15 mouse cellular contexts compared by ENCODE assay signal in the genomic region with DNA sequence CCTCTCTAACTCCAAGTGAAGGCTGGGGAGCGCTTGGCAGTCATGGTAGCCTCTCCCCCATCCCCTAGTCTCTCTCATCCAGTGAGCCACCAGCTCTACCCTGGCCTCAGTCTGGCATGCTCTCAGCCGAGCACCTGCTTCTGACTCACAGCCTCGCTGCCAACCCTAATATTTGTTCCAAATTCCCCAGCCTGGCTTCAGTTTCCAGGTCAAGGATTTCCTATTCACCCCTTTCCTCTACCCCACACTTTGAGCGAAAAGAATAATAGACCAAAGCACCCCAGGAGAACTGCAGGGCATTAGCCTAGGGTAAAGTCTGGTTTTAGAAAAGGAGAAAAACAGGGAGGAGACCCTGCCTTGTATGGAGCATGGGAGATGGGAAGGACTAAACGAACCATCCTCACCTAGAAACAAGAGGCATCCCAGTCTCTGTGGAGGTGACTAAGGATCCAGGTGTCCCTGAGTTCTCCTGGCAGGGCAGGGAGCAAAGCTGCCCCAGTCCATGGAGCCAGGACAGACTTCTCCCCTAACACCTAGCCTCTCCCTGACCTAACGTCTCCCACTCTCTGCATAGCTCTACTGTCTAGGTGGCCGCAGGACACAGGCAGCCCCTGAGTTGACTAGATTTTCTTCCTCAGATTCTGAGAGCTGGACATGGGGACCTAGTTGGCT.
DNase-seq lines count a peak whose midpoint lies in the region; ATAC-seq and TF ChIP-seq lines count a peak whose summit lies in the region.
"Had no signal": no experiment of that assay in that cellular context is flagged by ENCODE, and none has a peak within 500 bp of the region (broad histone marks: within the 10 kb centered on the region; RNA-seq: fewer than 3 reads in every experiment).

No protein-coding gene starts in this region.

- no peaks in the 10 kb centered on the region for H3K36me3 ChIP-seq in hindbrain, embryonic 16.5 days (ENCODE audit: control insufficient read depth, insufficient read depth, low read length)
- no peaks in the 10 kb centered on the region for H3K36me3 ChIP-seq in hindbrain, embryonic 11.5 days (ENCODE audit: control insufficient read depth, insufficient read depth, low read length)
- no peaks in the 10 kb centered on the region for H3K36me3 ChIP-seq in C2C12 (ENCODE audit: control insufficient read depth, insufficient read depth)
- no peaks in the 10 kb centered on the region for H3K36me3 ChIP-seq in liver, embryonic 12.5 days
- H3K36me3 ChIP-seq: midbrain, embryonic 15.5 days had no signal

- peaks cover 44% of the 10 kb centered on the region for H3K79me2 ChIP-seq in C2C12 (ENCODE audit: control insufficient read depth, insufficient read depth)

- H3K4me3 ChIP-seq in hindbrain, embryonic 16.5 days (ENCODE audit: low read length), result no peak overlapping the region
- no peak overlapping the region for H3K4me3 ChIP-seq in hindbrain, embryonic 11.5 days (ENCODE audit: low read depth, low read length)
- H3K4me3 ChIP-seq in C2C12 (ENCODE audit: insufficient read depth, poor library complexity, severe bottlenecking), result no peak overlapping the region
- H3K4me3 ChIP-seq in liver, embryonic 12.5 days, result no peak overlapping the region
- H3K4me3 ChIP-seq: left cerebral cortex, adult 2 months; midbrain, embryonic 15.5 days had no signal

- no peak overlapping the region for H3K9ac ChIP-seq in hindbrain, embryonic 16.5 days (ENCODE audit: low read depth, low read length)
- H3K9ac ChIP-seq in hindbrain, embryonic 11.5 days (ENCODE audit: low read depth, low read length), result no peak overlapping the region
- H3K9ac ChIP-seq in liver, embryonic 12.5 days, result no peak overlapping the region
- H3K9ac ChIP-seq: forebrain, postnatal 0 days; midbrain, embryonic 15.5 days had no signal

- H3K27ac ChIP-seq in hindbrain, embryonic 16.5 days (ENCODE audit: low read depth, low read length), result no peak overlapping the region
- no peak overlapping the region for H3K27ac ChIP-seq in hindbrain, embryonic 11.5 days (ENCODE audit: low read depth, low read length)
- no peak overlapping the region for H3K27ac ChIP-seq in liver, embryonic 12.5 days
- H3K27ac ChIP-seq: left cerebral cortex, adult 2 months; midbrain, embryonic 15.5 days had no signal

- 62% methylated on average over 7 of the region's 7 CpGs for WGBS in hindbrain, embryonic 16.5 days
- 76% methylated on average over 7 of the region's 7 CpGs for WGBS in hindbrain, embryonic 11.5 days
- 67% methylated on average over 7 of the region's 7 CpGs for WGBS in liver, embryonic 12.5 days (ENCODE audit: insufficient replicate concordance)

- no peak overlapping the region for H3K4me2 ChIP-seq in hindbrain, embryonic 16.5 days (ENCODE audit: low read length)
- no peak overlapping the region for H3K4me2 ChIP-seq in hindbrain, embryonic 11.5 days (replicated peaks; ENCODE audit: low read depth, low read length)
- no peak overlapping the region for H3K4me2 ChIP-seq in liver, embryonic 12.5 days
- H3K4me2 ChIP-seq: midbrain, embryonic 15.5 days had no signal

- H3K27me3 ChIP-seq in hindbrain, embryonic 16.5 days (replicated peaks; ENCODE audit: control insufficient read depth, insufficient read depth, low read length), result no peaks in the 10 kb centered on the region
- no peaks in the 10 kb centered on the region for H3K27me3 ChIP-seq in hindbrain, embryonic 11.5 days (ENCODE audit: control insufficient read depth, insufficient read depth, low read length)
- H3K27me3 ChIP-seq in C2C12 (ENCODE audit: control insufficient read depth, insufficient read depth, insufficient read length), result no peaks in the 10 kb centered on the region
- no peaks in the 10 kb centered on the region for H3K27me3 ChIP-seq in liver, embryonic 12.5 days (replicated peaks)
- H3K27me3 ChIP-seq: CH12.LX; midbrain, embryonic 15.5 days had no signal

- peaks cover 11% of the 10 kb centered on the region for H3K79me3 ChIP-seq in C2C12 (ENCODE audit: low read depth)

- H3ac ChIP-seq in C2C12 (ENCODE audit: control insufficient read depth, insufficient read length, low read depth), result no peak overlapping the region

- H3K9me3 ChIP-seq in hindbrain, embryonic 16.5 days (ENCODE audit: control insufficient read depth, low read length), result no peaks in the 10 kb centered on the region
- H3K9me3 ChIP-seq in hindbrain, embryonic 11.5 days (ENCODE audit: control insufficient read depth, low read length), result no peaks in the 10 kb centered on the region
- no peaks in the 10 kb centered on the region for H3K9me3 ChIP-seq in liver, embryonic 12.5 days (replicated peaks)
- H3K9me3 ChIP-seq: midbrain, embryonic 15.5 days had no signal

- 0 out of 2 replicates have a peak, but pooled peaks have one; percentile 48 for ATAC-seq in hindbrain, embryonic 16.5 days
- ATAC-seq in hindbrain, embryonic 11.5 days (ENCODE audit: low FRiP score), result no peak
- ATAC-seq in liver, embryonic 12.5 days, result no peak
- ATAC-seq: forebrain, postnatal 0 days; intestine, postnatal 0 days; midbrain, embryonic 15.5 days had no signal

- no peaks in the 10 kb centered on the region; the same call in 1 of the 2 replicates for H3K4me1 ChIP-seq in hindbrain, embryonic 16.5 days (ENCODE audit: control insufficient read depth, insufficient read depth, low read depth, low read length)
- H3K4me1 ChIP-seq in hindbrain, embryonic 11.5 days (replicated peaks; ENCODE audit: control insufficient read depth, insufficient read depth, low read length), result no peaks in the 10 kb centered on the region
- no peaks in the 10 kb centered on the region; the same call in 1 of the 2 replicates for H3K4me1 ChIP-seq in liver, embryonic 12.5 days
- H3K4me1 ChIP-seq: midbrain, embryonic 15.5 days had no signal

- DNase-seq in hindbrain, embryonic 11.5 days (ENCODE audit: low spot score), result no peak
- DNase-seq in adrenal gland, postnatal 36 days, result peak; percentile 64 to 67
- peak; percentile 55 to 67 for DNase-seq in cerebellum, postnatal 14 days
- no peak for DNase-seq in c-Kit-positive CD71-positive TER-119-positive erythroid progenitor cells, embryonic 14.5 days (ENCODE audit: low spot score)
- DNase-seq in lung, postnatal 14 days, result no peak
- DNase-seq: forebrain, postnatal 0 days; lung, postnatal 10 days; thymus, postnatal 4 days had no signal

- TF ChIP-seq CTCF in C2C12 (IDR thresholded peaks at IDR 0.05; ENCODE audit: control insufficient read depth, insufficient read depth, insufficient read length), result no peak

TF ChIP-seq in C2C12, 6 proteins besides CTCF, POLR2A, EP300 and RAD21:
- TF ChIP-seq MYOD1 (IDR thresholded peaks at IDR 0.05; ENCODE audit: control insufficient read depth, insufficient read length, low read depth), result peak; percentile 50
- no peak for TF ChIP-seq CEBPB (IDR thresholded peaks at IDR 0.05; ENCODE audit: low read depth)

Comparison
In these comparisons a context has a peak if more than half of its experiments do, and no peak if none do; other contexts are left out.
1. DNase-seq: peak in adrenal gland, postnatal 36 days (2 of 2) and cerebellum, postnatal 14 days (2 of 2); none in hindbrain, embryonic 11.5 days (single experiment), c-Kit-positive CD71-positive TER-119-positive erythroid progenitor cells, embryonic 14.5 days (single experiment) and lung, postnatal 14 days (single experiment).